Mouse (Mus musculus) c-Kit-positive CD71-positive TER-119-positive erythroid progenitor cells, embryonic 14.5 days (primary cell): Measurements from ENCODE around the gene Mars.

ENCODE experiments used
- DNase-seq: peaks from one replicate; pipeline ENCODE4 v3.0.0-alpha.2; 2013; ENCODE audit warnings: low spot score

Gene Mars

GRCm38 (mm10) chr10:127262548-127263398 is 48.8 kb downstream of the Mars start, which contains the start of gene Kif5a:
Gene Kif5a, minus strand, starts transcription at chr10:127263348.
- DNase-seq, result no peak

GRCm38 (mm10) chr10:127261706-127262547 is 49.7 kb downstream of the Mars start:
- DNase-seq, result no peak

GRCm38 (mm10) chr10:127258489-127258888 is 53.1 kb downstream of the Mars start:
- no peak for DNase-seq

GRCm38 (mm10) chr10:127257790-127258189 is 53.8 kb downstream of the Mars start:
- DNase-seq, result no peak

- DNase-seq, result peak; percentile 28
Observed at GRCm38 (mm10) chr10:127255625-127256345, 55.8 kb downstream of the Mars start.

GRCm38 (mm10) chr10:127250810-127251209 is 60.8 kb downstream of the Mars start:
- no peak for DNase-seq
